Mouse (Mus musculus) hematopoietic multipotent progenitor cell, adult 10-12 weeks (in vitro differentiated cells): ENCODE data around the gene Vmn2r110. TPM values are rescaled to one million over a fixed set of nuclear protein-coding genes. Genes with fewer than 3 reads are reported as not detected.

Experiments used
- polyA plus RNA-seq: library from polyadenylated mRNA; stranded (reverse); fragments of >175 nt; gene quantifications from 2 replicates; pipeline ENCODE4 v1.2.3, GENCODE M21; 2012; ENCODE audit warnings: low replicate concordance

Gene Vmn2r110
- polyA plus RNA-seq, result 0.01 TPM in 1 of 2 replicates, not detected in the other

DNA sequence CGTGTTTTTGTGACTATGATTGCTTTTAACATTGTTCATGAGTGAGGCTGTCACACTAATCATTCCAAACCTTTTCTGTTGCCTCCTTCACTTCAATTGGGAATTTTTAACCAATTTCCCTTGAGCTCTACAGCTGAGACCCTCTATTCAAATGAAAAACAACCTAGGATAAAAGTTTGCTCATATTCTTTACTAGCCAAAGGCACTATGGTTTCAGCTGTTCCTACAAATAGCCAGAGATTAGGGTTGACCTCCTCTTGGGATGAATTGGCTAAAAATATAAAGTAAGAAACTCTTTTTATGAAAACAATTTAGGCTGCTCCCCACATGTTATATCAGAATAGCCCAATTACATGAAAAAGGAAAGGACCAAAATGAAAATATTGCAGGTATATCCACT lies at the start of gene Vmn2r110:
Gene Vmn2r110 (minus strand): TSS at position 101 of the 400 bp plus-strand sequence.

DNA sequence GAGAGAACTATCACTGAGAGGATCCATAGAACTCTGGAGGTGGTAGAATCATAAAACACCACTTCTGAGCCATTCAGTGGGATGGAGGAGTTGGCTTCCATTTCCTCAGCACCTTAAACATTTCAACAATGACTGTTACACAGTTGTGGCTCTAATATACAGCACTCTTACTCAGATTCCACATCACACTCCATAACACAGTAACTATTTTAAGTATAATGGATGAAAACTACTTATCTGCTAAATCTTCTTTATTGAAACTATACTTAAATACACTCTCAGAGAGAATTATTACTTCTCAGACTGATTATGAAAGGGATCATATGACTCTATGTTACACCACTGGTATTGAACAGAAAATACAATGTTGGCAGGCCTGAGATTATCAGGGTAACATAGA lies 28.6 kb upstream of the Vmn2r110 start, which contains the start of gene Fpr-rs3:
Gene Fpr-rs3 (minus strand): TSS at position 101 of the 400 bp plus-strand sequence.

DNA sequence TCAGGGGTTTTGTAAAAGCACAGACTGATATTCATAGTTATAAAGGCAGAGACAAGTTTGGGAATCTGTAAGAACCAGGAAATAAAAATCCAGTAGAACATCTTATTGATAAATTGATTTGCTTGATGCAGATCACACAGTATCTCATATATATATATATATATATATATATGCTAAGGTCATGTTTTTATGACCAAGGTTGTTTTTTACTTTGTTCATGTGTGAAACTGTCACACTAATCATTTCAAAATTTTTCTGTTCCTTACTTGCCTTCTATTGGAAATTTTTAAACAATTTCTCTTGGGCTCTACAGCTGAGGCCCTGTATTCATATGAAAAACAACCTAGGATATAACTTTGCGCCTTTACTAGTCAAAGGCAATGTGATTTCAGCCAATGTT lies 31.6 kb downstream of the Vmn2r110 start, which contains the start of gene Vmn2r109:
Gene Vmn2r109 (minus strand): TSS at position 101 of the 400 bp plus-strand sequence.

Other genes starting within 250 kb of the Vmn2r110 start
- not detected in 2 replicates for gene Vmn1r224, start 182.3 kb downstream of the Vmn2r110 start, polyA plus RNA-seq
- not detected in 2 replicates for gene Vmn2r108, start 115.1 kb downstream of the Vmn2r110 start, polyA plus RNA-seq
- not detected in 2 replicates for gene Vmn1r225, start 98.3 kb downstream of the Vmn2r110 start, polyA plus RNA-seq
- gene Vmn2r109, start 31.7 kb downstream of the Vmn2r110 start, polyA plus RNA-seq, result not detected in 2 replicates
- not detected in 2 replicates for gene Fpr-rs3, start 28.5 kb upstream of the Vmn2r110 start, polyA plus RNA-seq
- not detected in 2 replicates for gene Vmn1r226, start 86.4 kb upstream of the Vmn2r110 start, polyA plus RNA-seq
- not detected in 2 replicates for gene Vmn1r227, start 133.4 kb upstream of the Vmn2r110 start, polyA plus RNA-seq
- not detected in 2 replicates for gene Vmn1r228, start 189.7 kb upstream of the Vmn2r110 start, polyA plus RNA-seq
- not detected in 2 replicates for gene Vmn1r229, start 215.1 kb upstream of the Vmn2r110 start, polyA plus RNA-seq
- not detected in 2 replicates for gene Vmn1r230, start 244.0 kb upstream of the Vmn2r110 start, polyA plus RNA-seq